Mouse (Mus musculus): ENCODE results near the gene Gemin2. TPM values are rescaled to one million over a fixed set of nuclear protein-coding genes. Genes with fewer than 3 reads are reported as not detected.

The Gemin2 gene
- total and polyA plus RNA-seq, 2 experiments: 3.7 to 15.9 TPM

DNA sequence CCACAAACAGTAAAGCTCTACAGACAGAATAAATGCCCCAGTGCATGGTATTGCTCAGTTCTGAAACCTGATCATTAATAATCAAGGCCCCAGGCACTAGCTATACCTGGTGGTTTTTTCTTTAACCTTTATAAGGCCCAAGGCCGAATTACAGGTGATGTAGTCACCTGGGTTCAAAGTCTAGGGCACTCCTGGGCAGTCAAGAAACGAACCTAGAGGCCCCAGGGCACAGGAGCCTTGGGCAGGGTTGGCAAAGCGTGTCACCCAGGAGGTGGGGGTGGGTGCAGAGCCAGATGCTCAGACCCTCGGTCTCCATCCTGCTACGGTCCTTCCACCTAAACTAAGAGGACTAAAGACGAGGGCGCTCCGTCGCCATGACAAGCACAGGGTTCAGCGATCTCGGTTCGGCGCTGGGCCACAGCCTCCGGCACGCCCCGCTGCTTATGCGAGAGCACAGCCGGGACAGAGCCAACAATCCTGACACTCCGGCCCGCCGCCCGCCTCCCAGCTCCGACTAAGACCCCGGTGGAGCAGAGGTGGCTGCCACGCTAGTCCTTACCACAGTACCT is 1.8 kb upstream of the Gemin2 start:
- peak overlapping the region; percentile 90 for H3K27ac ChIP-seq (replicated peaks; ENCODE audit: insufficient read depth, low read depth, low read length)
- H3K4me1 ChIP-seq (ENCODE audit: control insufficient read depth, insufficient read depth, low read length): peaks cover 13% of the 10 kb centered on the region
- TF ChIP-seq POLR2A (IDR thresholded peaks at IDR 0.05; ENCODE audit: extremely low read depth, insufficient read depth, low read length) (0 out of 2 replicates have a peak, but pooled peaks have one; percentile 25), CTCF (IDR thresholded peaks at IDR 0.05; ENCODE audit: low read depth, low read length) (no peak)
- WGBS: under 1% methylated on average over 25 of the region's 25 CpGs
- H3K27me3 ChIP-seq (ENCODE audit: control insufficient read depth, insufficient read depth, low read length): no peaks in the 10 kb centered on the region
- peaks cover 7% of the 10 kb centered on the region for H3K36me3 ChIP-seq (ENCODE audit: control insufficient read depth, insufficient read depth, low read length)
- peaks cover 18% of the 10 kb centered on the region; the same call in 1 of the 2 replicates for H3K79me2 ChIP-seq (ENCODE audit: control insufficient read depth, insufficient read depth, low read length)
- peak; percentile 78 for DNase-seq (ENCODE audit: extremely low read depth, low read depth, low spot score)
- peak overlapping the region; percentile 66 for H3K4me3 ChIP-seq (ENCODE audit: insufficient read depth, low read depth, low read length)
- peak overlapping the region; percentile 89 for H3K9ac ChIP-seq (ENCODE audit: low read depth, low read length)

DNA sequence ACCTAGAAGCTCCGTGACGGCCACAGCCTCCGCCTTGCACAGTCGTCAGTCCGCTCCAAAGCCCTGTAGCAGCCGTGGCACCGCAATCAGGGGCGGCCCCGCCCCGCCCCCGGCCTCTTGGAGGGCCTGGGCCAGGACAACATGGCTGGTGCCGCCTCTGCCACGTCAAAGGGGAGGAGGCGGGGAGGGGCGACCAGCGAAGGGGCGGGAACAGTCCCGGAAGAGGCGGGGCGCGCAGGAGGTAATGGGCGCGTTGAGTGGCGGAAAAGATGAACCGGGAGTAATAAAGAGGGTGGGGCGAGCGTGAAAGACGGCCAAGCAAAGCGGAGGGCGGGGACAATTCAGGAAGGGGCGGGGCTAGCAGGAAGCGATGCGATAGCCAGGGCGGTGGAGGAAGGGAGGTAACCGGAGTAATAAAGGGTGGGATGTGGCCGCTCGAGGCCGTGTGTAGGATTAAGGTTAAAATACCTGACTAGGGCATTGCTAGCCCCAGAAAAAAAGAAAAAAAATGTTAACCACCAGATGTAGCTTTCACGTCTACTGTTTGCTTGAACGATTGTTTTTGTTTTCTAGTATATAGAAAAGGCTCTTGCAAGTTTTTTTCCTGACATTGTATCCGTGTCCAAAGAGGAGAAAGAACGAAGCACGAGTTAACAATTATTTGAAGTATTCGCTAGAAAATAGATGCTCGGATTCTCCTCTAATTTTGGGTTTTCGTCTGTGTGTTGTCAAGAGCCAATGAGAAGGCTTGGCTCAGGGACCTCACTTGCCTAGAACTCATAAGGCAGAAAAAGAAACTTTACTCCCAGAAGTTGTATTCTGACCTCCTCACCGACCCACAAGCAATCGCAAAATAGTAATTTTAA is 1.1 kb upstream of the Gemin2 start, which contains the start of gene Sec23a:
Gene Sec23a (minus strand): TSS at position 174 of the 866 bp plus-strand sequence.
- Histone ChIP-seq H3K36me3 (ENCODE audit: control insufficient read depth, insufficient read depth, low read length) (peaks cover 2% of the 10 kb centered on the region), H3K27ac (replicated peaks; ENCODE audit: insufficient read depth, low read depth, low read length) (peak within 1 kb of the TSS; percentile 90), H3K9ac (ENCODE audit: low read depth, low read length) (peak within 1 kb of the TSS; percentile 89), H3K27me3 (ENCODE audit: control insufficient read depth, insufficient read depth, low read length) (no peaks in the 10 kb centered on the region), H3K79me2 (ENCODE audit: control insufficient read depth, insufficient read depth, low read length) (peaks cover 18% of the 10 kb centered on the region; the same call in 1 of the 2 replicates), H3K4me3 (ENCODE audit: insufficient read depth, low read depth, low read length) (peak within 1 kb of the TSS; percentile 78), H3K4me1 (ENCODE audit: control insufficient read depth, insufficient read depth, low read length) (peaks cover 13% of the 10 kb centered on the region)
- TF ChIP-seq POLR2A (IDR thresholded peaks at IDR 0.05; ENCODE audit: extremely low read depth, insufficient read depth, low read length) (peak; percentile 92), CTCF (IDR thresholded peaks at IDR 0.05; ENCODE audit: low read depth, low read length) (no peak)
- WGBS: under 1% methylated on average over 48 of the region's 48 CpGs
- DNase-seq (ENCODE audit: extremely low read depth, low read depth, low spot score): peak; percentile 87

DNA sequence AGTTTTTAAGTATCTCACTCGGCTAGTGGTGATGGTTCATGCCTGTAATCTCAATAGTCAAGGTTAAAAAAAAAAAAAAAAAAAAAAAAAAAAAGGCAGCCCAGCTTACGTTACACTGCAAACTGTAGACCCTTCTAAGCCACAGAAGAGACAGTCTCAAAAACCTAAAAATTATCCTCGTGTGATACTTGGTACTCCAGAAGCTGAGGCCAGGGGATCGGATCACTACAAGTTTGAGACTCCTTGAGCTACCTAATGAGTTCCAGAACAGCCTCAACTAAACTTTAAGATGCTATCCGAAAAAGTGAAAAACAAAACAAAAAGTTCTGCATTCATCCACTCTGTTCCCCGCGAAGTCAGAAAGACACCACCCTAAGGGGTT is 492 bp upstream of the Gemin2 start:
- under 1% methylated on average over 7 of the region's 7 CpGs for WGBS
- TF ChIP-seq POLR2A (IDR thresholded peaks at IDR 0.05; ENCODE audit: extremely low read depth, insufficient read depth, low read length): no peak
- Histone ChIP-seq H3K4me3 (ENCODE audit: insufficient read depth, low read depth, low read length) (peak overlapping the region; percentile 78), H3K36me3 (ENCODE audit: control insufficient read depth, insufficient read depth, low read length) (no peaks in the 10 kb centered on the region; the same call in 1 of the 2 replicates), H3K79me2 (ENCODE audit: control insufficient read depth, insufficient read depth, low read length) (peaks cover 18% of the 10 kb centered on the region; the same call in 1 of the 2 replicates), H3K27me3 (ENCODE audit: control insufficient read depth, insufficient read depth, low read length) (no peaks in the 10 kb centered on the region), H3K9ac (ENCODE audit: low read depth, low read length) (peak overlapping the region; percentile 64), H3K27ac (replicated peaks; ENCODE audit: insufficient read depth, low read depth, low read length) (peak overlapping the region; percentile 54), H3K4me1 (ENCODE audit: control insufficient read depth, insufficient read depth, low read length) (peaks cover 15% of the 10 kb centered on the region)
- no peak for DNase-seq (ENCODE audit: extremely low read depth, low read depth, low spot score)

DNA sequence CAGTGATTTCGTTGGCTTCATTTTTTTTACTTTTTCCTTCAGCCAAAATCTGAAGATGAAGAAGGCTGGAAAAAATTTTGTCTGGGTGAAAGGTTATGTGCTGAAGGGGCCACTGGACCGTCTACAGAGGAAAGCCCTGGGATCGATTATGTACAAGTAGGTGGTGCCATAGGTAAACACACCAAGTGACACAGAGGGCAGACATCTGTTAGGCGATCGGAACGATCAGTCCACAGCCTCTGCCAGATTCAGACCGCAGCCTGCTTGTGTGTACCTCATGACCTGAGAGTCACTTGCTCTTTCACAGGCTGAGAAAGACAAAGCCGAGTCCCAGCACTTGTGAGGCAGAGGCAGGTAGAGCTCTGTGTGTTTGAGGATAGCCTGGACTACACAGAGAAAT is 4.8 kb downstream of the Gemin2 start:
- TF ChIP-seq CTCF (IDR thresholded peaks at IDR 0.05; ENCODE audit: low read depth, low read length): no peak
- TF ChIP-seq POLR2A (IDR thresholded peaks at IDR 0.05; ENCODE audit: extremely low read depth, insufficient read depth, low read length): no peak
- H3K27me3 ChIP-seq (ENCODE audit: control insufficient read depth, insufficient read depth, low read length): no peaks in the 10 kb centered on the region

DNA sequence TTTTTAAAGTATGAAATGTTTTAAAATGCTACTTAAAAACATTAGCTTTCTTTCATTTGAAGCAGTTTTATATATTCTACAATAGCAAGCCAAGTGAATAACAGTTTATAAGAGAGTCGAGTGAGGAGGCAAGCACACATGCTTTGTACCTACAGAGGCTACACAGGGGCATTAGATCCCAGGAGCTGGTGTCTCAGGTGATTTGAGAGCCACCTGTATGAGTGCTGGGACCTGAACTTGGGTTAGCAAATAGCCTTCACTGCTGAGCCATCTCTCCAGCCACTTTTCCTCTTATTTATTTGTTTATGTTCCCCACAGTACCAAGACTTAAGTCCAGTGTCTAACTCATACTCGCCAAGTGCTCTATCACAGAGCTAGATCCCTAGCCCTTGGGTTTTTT is 6.7 kb downstream of the Gemin2 start:
- H3K36me3 ChIP-seq (ENCODE audit: control insufficient read depth, insufficient read depth, low read length): peaks cover 34% of the 10 kb centered on the region
- 94% methylated on average over 2 of the region's 2 CpGs for WGBS

More for the DNA sequence above, 4.8 kb downstream of the Gemin2 start:
- peaks cover 24% of the 10 kb centered on the region for H3K36me3 ChIP-seq (ENCODE audit: control insufficient read depth, insufficient read depth, low read length)
- peaks cover 6% of the 10 kb centered on the region for H3K4me1 ChIP-seq (ENCODE audit: control insufficient read depth, insufficient read depth, low read length)
- H3K4me3 ChIP-seq (ENCODE audit: insufficient read depth, low read depth, low read length): no peak overlapping the region
- H3K27ac ChIP-seq (replicated peaks; ENCODE audit: insufficient read depth, low read depth, low read length): peak overlapping the region; percentile 73
- no peaks in the 10 kb centered on the region; the same call in 1 of the 2 replicates for H3K79me2 ChIP-seq (ENCODE audit: control insufficient read depth, insufficient read depth, low read length)
- no peak overlapping the region for H3K9ac ChIP-seq (ENCODE audit: low read depth, low read length)
- 26% methylated on average over 8 of the region's 8 CpGs for WGBS
- DNase-seq (ENCODE audit: extremely low read depth, low read depth, low spot score): peak; percentile 97

More for the DNA sequence above, 6.7 kb downstream of the Gemin2 start:
- DNase-seq (ENCODE audit: extremely low read depth, low read depth, low spot score): no peak
- H3K9ac ChIP-seq (ENCODE audit: low read depth, low read length): no peak overlapping the region
- H3K4me3 ChIP-seq (ENCODE audit: insufficient read depth, low read depth, low read length): no peak overlapping the region
- no peaks in the 10 kb centered on the region for H3K27me3 ChIP-seq (ENCODE audit: control insufficient read depth, insufficient read depth, low read length)
- H3K27ac ChIP-seq (replicated peaks; ENCODE audit: insufficient read depth, low read depth, low read length): no peak overlapping the region
- no peaks in the 10 kb centered on the region; the same call in 1 of the 2 replicates for H3K79me2 ChIP-seq (ENCODE audit: control insufficient read depth, insufficient read depth, low read length)
- TF ChIP-seq CTCF (IDR thresholded peaks at IDR 0.05; ENCODE audit: low read depth, low read length): no peak
- peaks cover 3% of the 10 kb centered on the region; the same call in 1 of the 2 replicates for H3K4me1 ChIP-seq (ENCODE audit: control insufficient read depth, insufficient read depth, low read length)
